Mouse (Mus musculus): ENCODE results near the gene Sod1. TPM values are rescaled to one million over a fixed set of nuclear protein-coding genes. Genes with fewer than 3 reads are reported as not detected.
"Not testable (repeated sequence)": the region's sequence is repeated elsewhere in the genome, so short reads cannot be mapped to it uniquely, and the experiment has no call there.

The Sod1 gene
- total and polyA plus RNA-seq, 2 experiments: 1,360 to 1,719 TPM

DNA sequence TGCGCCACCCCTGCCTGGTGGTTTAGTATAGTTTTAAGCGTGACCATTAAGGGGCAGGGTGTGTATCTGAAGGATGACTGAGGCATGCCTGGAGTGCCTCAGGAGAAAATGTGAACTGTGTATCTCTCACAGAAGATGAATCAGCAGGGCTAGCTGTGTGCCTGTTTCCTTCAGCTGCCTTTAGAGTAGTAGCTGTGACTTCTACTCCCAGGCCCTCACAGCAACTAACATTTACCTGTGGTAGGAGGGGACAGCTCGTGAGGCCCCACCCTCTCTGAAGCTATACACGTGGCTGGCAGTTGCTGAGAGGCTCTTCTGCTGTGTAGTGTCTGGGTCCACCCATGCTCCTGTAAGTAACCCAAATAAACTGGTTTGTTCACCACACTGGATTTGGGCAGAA, 2.6 kb upstream of the Sod1 start:
- DNase-seq (ENCODE audit: extremely low read depth, low read depth, low spot score): no peak
- TF ChIP-seq CTCF (IDR thresholded peaks at IDR 0.05; ENCODE audit: low read depth, low read length): no peak
- no peak for TF ChIP-seq POLR2A (IDR thresholded peaks at IDR 0.05; ENCODE audit: extremely low read depth, insufficient read depth, low read length)
- Histone ChIP-seq H3K4me1 (ENCODE audit: control insufficient read depth, insufficient read depth, low read length) (peaks cover 14% of the 10 kb centered on the region), H3K27ac (replicated peaks; ENCODE audit: insufficient read depth, low read depth, low read length) (peak overlapping the region; percentile 77), H3K9ac (ENCODE audit: low read depth, low read length) (0 out of 2 replicates have a peak overlapping the region, but pooled peaks have one; percentile 0), H3K4me3 (ENCODE audit: insufficient read depth, low read depth, low read length) (no peak overlapping the region), H3K79me2 (ENCODE audit: control insufficient read depth, insufficient read depth, low read length) (peaks cover 7% of the 10 kb centered on the region; the same call in 1 of the 2 replicates), H3K27me3 (ENCODE audit: control insufficient read depth, insufficient read depth, low read length) (no peaks in the 10 kb centered on the region), H3K36me3 (ENCODE audit: control insufficient read depth, insufficient read depth, low read length) (peaks cover 3% of the 10 kb centered on the region)
- WGBS: 56% methylated on average over 4 of the region's 4 CpGs

DNA sequence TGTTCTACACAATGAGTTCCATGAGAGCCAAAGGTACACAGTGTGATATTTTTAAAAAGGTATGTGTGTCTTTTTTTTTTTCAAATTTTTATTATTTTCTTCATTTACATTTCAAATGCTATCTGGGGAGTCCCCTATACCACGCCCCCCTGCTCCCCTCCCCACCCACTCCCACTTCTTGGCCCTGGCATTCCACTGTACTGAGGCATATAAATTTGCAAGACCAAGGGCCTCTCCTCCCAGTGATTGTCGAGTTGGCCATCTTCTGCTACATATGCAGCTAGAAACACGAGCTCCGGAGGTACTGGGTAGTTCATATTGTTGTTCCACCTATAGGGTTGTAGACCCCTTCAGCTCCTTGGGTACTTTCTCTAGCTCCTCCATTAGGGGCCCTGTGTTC, 1.1 kb upstream of the Sod1 start:
- 78% methylated on average over 4 of the region's 4 CpGs for WGBS
- H3K9ac ChIP-seq (ENCODE audit: low read depth, low read length): not testable (repeated sequence)

DNA sequence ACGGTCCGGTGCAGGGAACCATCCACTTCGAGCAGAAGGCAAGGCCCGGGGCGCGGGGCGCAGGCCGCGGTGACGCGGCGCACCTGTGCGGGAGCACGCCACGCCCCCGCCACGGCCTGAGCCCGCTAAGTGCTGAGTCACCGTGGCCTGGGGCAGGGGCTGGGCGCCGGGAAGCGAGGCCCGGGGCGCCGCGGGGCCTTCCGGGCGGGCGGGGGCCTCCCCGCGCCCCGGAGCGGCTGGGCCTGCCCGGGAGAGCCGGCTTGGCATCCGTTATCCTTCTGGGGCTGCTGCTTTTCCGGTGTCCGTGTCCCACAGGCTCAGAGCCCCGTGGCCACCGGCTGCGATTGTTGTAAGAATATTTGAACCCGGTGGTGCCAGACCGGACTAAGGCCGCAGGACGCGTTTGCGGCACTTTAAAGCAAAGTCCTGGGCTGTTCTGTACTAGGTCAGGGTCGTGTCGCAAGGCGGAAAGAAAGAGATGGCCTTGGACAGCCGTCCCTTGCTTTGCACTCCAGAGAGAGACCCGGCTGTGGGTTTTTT, 408 bp downstream of the Sod1 start:
- H3K4me1 ChIP-seq (ENCODE audit: control insufficient read depth, insufficient read depth, low read length): peaks cover 20% of the 10 kb centered on the region
- DNase-seq (ENCODE audit: extremely low read depth, low read depth, low spot score): peak; percentile 75

More for the DNA sequence above, 1.1 kb upstream of the Sod1 start:
- H3K4me3 ChIP-seq (ENCODE audit: insufficient read depth, low read depth, low read length); DNase-seq (ENCODE audit: extremely low read depth, low read depth, low spot score); H3K27ac ChIP-seq (replicated peaks; ENCODE audit: insufficient read depth, low read depth, low read length); H3K27me3 ChIP-seq (ENCODE audit: control insufficient read depth, insufficient read depth, low read length): not testable (repeated sequence)
- peaks cover 18% of the 10 kb centered on the region for H3K36me3 ChIP-seq (ENCODE audit: control insufficient read depth, insufficient read depth, low read length)
- peaks cover 23% of the 10 kb centered on the region for H3K4me1 ChIP-seq (ENCODE audit: control insufficient read depth, insufficient read depth, low read length)
- peaks cover 15% of the 10 kb centered on the region; the same call in 1 of the 2 replicates for H3K79me2 ChIP-seq (ENCODE audit: control insufficient read depth, insufficient read depth, low read length)

GRCm38 (mm10) chr16:90221441-90222070, 1.0 kb downstream of the Sod1 start:
- Histone ChIP-seq H3K9ac (ENCODE audit: low read depth, low read length) (peak overlapping the region; percentile 97), H3K27ac (replicated peaks; ENCODE audit: insufficient read depth, low read depth, low read length) (peak overlapping the region; percentile 93), H3K79me2 (ENCODE audit: control insufficient read depth, insufficient read depth, low read length) (peaks cover 15% of the 10 kb centered on the region; the same call in 1 of the 2 replicates), H3K27me3 (ENCODE audit: control insufficient read depth, insufficient read depth, low read length) (no peaks in the 10 kb centered on the region), H3K4me3 (ENCODE audit: insufficient read depth, low read depth, low read length) (peak overlapping the region; percentile 90), H3K4me1 (ENCODE audit: control insufficient read depth, insufficient read depth, low read length) (peaks cover 17% of the 10 kb centered on the region), H3K36me3 (ENCODE audit: control insufficient read depth, insufficient read depth, low read length) (peaks cover 37% of the 10 kb centered on the region)
- WGBS: under 1% methylated on average over 20 of the region's 20 CpGs
- peak; percentile 94 for DNase-seq (ENCODE audit: extremely low read depth, low read depth, low spot score)
- TF ChIP-seq CTCF (IDR thresholded peaks at IDR 0.05; ENCODE audit: low read depth, low read length) (no peak), POLR2A (IDR thresholded peaks at IDR 0.05; ENCODE audit: extremely low read depth, insufficient read depth, low read length) (no peak)

More for the DNA sequence above, 408 bp downstream of the Sod1 start:
- no peaks in the 10 kb centered on the region for H3K27me3 ChIP-seq (ENCODE audit: control insufficient read depth, insufficient read depth, low read length)
- TF ChIP-seq CTCF (IDR thresholded peaks at IDR 0.05; ENCODE audit: low read depth, low read length) (no peak), POLR2A (IDR thresholded peaks at IDR 0.05; ENCODE audit: extremely low read depth, insufficient read depth, low read length) (no peak)
- H3K79me2 ChIP-seq (ENCODE audit: control insufficient read depth, insufficient read depth, low read length): peaks cover 15% of the 10 kb centered on the region; the same call in 1 of the 2 replicates
- H3K36me3 ChIP-seq (ENCODE audit: control insufficient read depth, insufficient read depth, low read length): peaks cover 32% of the 10 kb centered on the region
- H3K27ac ChIP-seq (replicated peaks; ENCODE audit: insufficient read depth, low read depth, low read length): peak overlapping the region; percentile 93
- H3K4me3 ChIP-seq (ENCODE audit: insufficient read depth, low read depth, low read length): peak overlapping the region; percentile 90
- under 1% methylated on average over 51 of the region's 52 CpGs for WGBS
- peak overlapping the region; percentile 97 for H3K9ac ChIP-seq (ENCODE audit: low read depth, low read length)

DNA sequence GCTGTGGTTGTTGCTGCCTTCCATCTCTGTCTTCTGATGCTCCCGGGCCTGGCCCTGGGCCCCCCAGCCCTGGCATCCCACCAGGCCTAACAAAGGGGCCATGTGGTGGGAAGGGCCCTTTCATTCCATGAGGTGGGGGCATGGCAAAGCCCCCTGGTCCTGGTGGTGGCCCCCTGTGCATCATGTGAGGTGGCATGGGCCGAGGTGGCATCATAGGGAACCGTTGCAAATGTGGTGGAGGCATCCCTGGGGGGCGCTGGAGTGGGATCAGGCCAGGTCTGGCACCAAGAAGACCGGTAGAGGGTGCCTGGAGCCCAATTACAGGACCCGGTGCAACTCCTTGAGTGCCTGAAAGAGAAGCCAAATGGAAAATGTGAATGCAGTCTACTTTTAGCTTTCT, 9.3 kb downstream of the Sod1 start:
- no peak for DNase-seq (ENCODE audit: extremely low read depth, low read depth, low spot score)
- Histone ChIP-seq H3K36me3 (ENCODE audit: control insufficient read depth, insufficient read depth, low read length) (peaks cover 28% of the 10 kb centered on the region), H3K79me2 (ENCODE audit: control insufficient read depth, insufficient read depth, low read length) (no peaks in the 10 kb centered on the region; the same call in 1 of the 2 replicates), H3K9ac (ENCODE audit: low read depth, low read length) (no peak overlapping the region), H3K27me3 (ENCODE audit: control insufficient read depth, insufficient read depth, low read length) (no peaks in the 10 kb centered on the region), H3K4me1 (ENCODE audit: control insufficient read depth, insufficient read depth, low read length) (no peaks in the 10 kb centered on the region), H3K4me3 (ENCODE audit: insufficient read depth, low read depth, low read length) (no peak overlapping the region), H3K27ac (replicated peaks; ENCODE audit: insufficient read depth, low read depth, low read length) (no peak overlapping the region)
- 83% methylated on average over 6 of the region's 6 CpGs for WGBS
- TF ChIP-seq POLR2A (IDR thresholded peaks at IDR 0.05; ENCODE audit: extremely low read depth, insufficient read depth, low read length) (no peak), CTCF (IDR thresholded peaks at IDR 0.05; ENCODE audit: low read depth, low read length) (no peak)

- Histone ChIP-seq H3K79me2 (ENCODE audit: control insufficient read depth, insufficient read depth, low read length) (no peaks in the 10 kb centered on the region; the same call in 1 of the 2 replicates), H3K27me3 (ENCODE audit: control insufficient read depth, insufficient read depth, low read length) (no peaks in the 10 kb centered on the region), H3K27ac (replicated peaks; ENCODE audit: insufficient read depth, low read depth, low read length) (no peak overlapping the region), H3K36me3 (ENCODE audit: control insufficient read depth, insufficient read depth, low read length) (peaks cover 17% of the 10 kb centered on the region), H3K4me3 (ENCODE audit: insufficient read depth, low read depth, low read length) (no peak overlapping the region), H3K9ac (ENCODE audit: low read depth, low read length) (no peak overlapping the region), H3K4me1 (ENCODE audit: control insufficient read depth, insufficient read depth, low read length) (no peaks in the 10 kb centered on the region)
- 92% methylated on average over 7 of the region's 7 CpGs for WGBS
- no peak for TF ChIP-seq POLR2A (IDR thresholded peaks at IDR 0.05; ENCODE audit: extremely low read depth, insufficient read depth, low read length)
- TF ChIP-seq CTCF (IDR thresholded peaks at IDR 0.05; ENCODE audit: low read depth, low read length): no peak
- DNase-seq (ENCODE audit: extremely low read depth, low read depth, low spot score): no peak
Observed at GRCm38 (mm10) chr16:90231302-90231701, 10.7 kb downstream of the Sod1 start.

Data from liver, adult 2 months (tissue).